Mouse (Mus musculus) urinary bladder, postnatal 25 days (tissue): Measurements from ENCODE around the gene Cd300c2.
"Not testable (repeated sequence)": the region's sequence is repeated elsewhere in the genome, so short reads cannot be mapped to it uniquely, and the experiment has no call there.

Source experiments
- DNase-seq: peaks from one replicate; pipeline ENCODE4 v3.0.0; 2022; ENCODE audit warnings: low spot score

Gene Cd300c2

GRCm38 (mm10) chr11:115001474-115002040 lies at the start of gene Cd300c2:
TSS of gene Cd300c2 (minus strand) at chr11:115001880.
- no peak for DNase-seq

- no peak for DNase-seq
These were observed 47.7 kb upstream of the Cd300c2 start for GRCm38 (mm10) chr11:115049282-115049895.

- DNase-seq = no peak
These were observed 46.6 kb upstream of the Cd300c2 start, which contains the start of gene Cd300ld3 for GRCm38 (mm10) chr11:115048259-115048658. TSS of gene Cd300ld3 (minus strand) at chr11:115048409.

GRCm38 (mm10) chr11:115037669-115038068 lies 36.0 kb upstream of the Cd300c2 start, which contains the start of gene Cd300ld5:
TSS of gene Cd300ld5 (minus strand) at chr11:115037769.
- not testable (repeated sequence) for DNase-seq

- not testable (repeated sequence) for DNase-seq
These were observed 25.2 kb upstream of the Cd300c2 start, which contains the start of gene Cd300ld4 for GRCm38 (mm10) chr11:115026912-115027311. TSS of gene Cd300ld4 (minus strand) at chr11:115027012.

GRCm38 (mm10) chr11:115016093-115016492 lies 14.4 kb upstream of the Cd300c2 start, which contains the start of gene Cd300ld2:
TSS of gene Cd300ld2 (minus strand) at chr11:115016193.
- not testable (repeated sequence) for DNase-seq

GRCm38 (mm10) chr11:115004070-115004469 lies 2.4 kb upstream of the Cd300c2 start:
- no peak for DNase-seq

- no peak for DNase-seq
These were observed 11.9 kb downstream of the Cd300c2 start, which contains the start of gene Cd300ld for GRCm38 (mm10) chr11:114989793-114990192. TSS of gene Cd300ld (minus strand) at chr11:114989922.

- DNase-seq = no peak
These were observed 19.8 kb downstream of the Cd300c2 start for GRCm38 (mm10) chr11:114981866-114982265.

- DNase-seq = no peak
These were observed 29.0 kb downstream of the Cd300c2 start for GRCm38 (mm10) chr11:114972726-114973125.

- DNase-seq = no peak
These were observed 32.9 kb downstream of the Cd300c2 start, which contains the start of gene Cd300c for GRCm38 (mm10) chr11:114968752-114969207. TSS of gene Cd300c (minus strand) at chr11:114969157.

- DNase-seq = no peak
These were observed 36.4 kb downstream of the Cd300c2 start for GRCm38 (mm10) chr11:114965182-114965828.

- no peak for DNase-seq
These were observed 41.3 kb downstream of the Cd300c2 start for GRCm38 (mm10) chr11:114960369-114960768.
